Mouse (Mus musculus): ENCODE results near the gene Gcgr. TPM values are rescaled to one million over a fixed set of nuclear protein-coding genes. Genes with fewer than 3 reads are reported as not detected.
A peak's percentile ranks its signal among the peaks of the same experiment; 100 is the strongest.

The Gcgr gene
- total RNA-seq, 2 experiments from 2014 or later = 0.38 TPM; not detected in 1

DNA sequence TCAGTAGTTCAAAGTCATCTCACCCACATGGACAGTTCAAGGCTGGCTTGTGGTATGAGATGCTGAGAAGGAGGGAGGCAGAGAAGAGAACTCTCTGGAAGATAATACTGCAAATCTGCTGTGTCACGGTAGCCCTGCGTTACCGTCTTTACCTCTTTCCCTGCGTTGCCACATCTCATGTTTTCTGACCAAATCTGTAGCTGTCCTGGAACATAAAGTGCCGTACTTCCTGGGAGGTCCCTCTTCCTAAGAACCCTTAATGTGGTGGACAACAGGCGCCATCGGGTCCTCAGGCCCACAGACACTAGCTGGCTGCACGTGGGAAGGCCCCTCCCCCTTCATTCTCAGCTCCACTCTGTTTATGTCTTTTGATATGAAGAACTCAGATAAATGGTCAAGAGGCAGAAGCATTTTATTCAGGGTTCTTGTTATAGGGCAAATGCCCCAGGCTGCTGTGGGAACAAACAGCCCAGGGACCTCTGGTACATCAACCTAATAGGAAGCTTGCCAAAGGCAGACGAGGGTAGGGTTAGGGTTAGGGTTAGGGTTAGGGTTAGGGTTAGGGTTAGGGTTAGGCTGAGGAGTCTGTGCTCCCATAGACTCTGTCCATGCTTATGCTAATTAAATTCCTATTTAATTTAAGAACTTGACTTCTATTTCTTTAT lies 2.7 kb upstream of the Gcgr start:
- intact Hi-C loops (cut with DNase I; ENCODE audit: low total_unique reads) = no loop called here
- no peak for DNase-seq

DNA sequence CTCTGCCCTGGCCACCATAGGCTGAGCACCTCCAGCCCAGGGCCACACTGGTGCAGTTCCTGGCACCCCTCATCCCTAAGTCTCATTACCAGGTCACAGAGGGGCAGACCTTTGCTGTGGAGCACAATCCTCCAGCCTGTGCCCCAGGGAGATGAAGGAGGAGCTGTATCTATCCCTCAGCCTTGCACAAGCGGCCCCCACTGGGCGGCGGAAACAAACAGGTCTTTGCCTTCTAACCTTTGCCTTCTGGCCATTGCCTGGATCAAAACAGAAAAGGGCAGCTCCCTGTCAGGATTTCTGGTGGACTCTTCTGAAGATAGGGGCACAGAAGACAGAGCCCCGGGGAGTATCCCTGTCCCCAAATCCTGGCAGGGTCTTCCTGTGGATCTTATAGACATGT lies 1.6 kb upstream of the Gcgr start:
- intact Hi-C loops (cut with DNase I; ENCODE audit: low total_unique reads) = no loop called here
- no peak for DNase-seq

DNA sequence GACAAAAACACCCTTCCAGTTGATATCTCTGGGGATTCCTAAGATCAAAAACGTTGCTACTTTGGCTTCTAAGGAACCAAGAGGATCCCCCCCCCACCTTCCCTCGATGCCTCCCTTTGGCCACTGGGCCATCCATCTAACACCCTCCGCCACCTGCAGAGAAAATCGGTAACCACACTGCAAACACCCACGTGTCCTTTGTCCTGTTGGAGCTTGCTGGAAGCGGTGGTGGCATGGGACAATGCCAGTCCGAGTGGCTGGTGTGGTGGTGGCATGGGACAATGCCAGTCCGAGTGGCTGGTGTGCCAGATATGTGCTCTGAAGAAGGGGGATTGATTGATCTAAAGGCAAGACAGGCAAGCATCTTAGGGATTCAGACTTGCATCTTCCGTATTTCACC lies 1.1 kb downstream of the Gcgr start:
- intact Hi-C loops (cut with DNase I; ENCODE audit: low total_unique reads) = no loop called here
- no peak for DNase-seq

DNA sequence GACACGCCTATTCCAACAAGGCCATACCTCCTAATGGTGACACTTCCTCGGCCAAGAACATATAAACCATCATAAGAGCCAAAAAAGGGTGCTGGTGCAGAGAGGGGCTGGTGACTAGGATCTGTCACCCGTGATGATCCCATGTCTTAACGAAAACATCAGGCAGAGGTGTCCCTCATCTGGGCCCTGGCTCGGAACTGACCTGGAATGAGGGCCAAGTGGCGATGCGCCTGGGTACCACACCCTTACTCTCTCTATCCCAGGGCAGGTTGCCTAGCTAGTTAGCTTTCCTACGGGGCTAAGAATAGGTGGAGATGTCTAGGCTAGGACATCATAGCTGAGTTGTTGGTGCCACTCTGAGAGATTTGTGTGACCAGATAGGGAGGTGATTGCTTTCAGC lies 3.6 kb downstream of the Gcgr start:
- intact Hi-C loops (cut with DNase I; ENCODE audit: low total_unique reads) = no loop called here
- no peak for DNase-seq

DNA sequence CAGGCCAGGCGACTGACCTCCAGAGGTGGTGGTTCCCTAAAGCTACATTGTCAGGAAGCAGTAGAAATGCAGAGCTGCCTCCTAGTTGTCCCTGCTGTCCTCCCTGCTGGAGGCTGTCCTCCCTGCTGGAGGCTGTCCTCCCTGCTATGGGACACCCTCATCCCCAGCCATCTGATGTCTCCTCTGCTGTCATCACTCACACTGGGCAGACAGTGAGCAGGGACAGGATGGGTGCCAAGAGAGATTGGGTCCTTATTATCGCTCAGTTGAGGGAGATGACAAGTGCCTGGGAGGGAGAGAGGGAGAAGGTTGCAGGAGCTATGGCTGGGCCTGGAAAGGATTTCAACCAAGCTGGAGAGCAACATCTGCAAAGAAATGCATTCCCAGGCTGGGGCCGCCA lies 4.6 kb downstream of the Gcgr start:
- no peak for DNase-seq
- intact Hi-C loops (cut with DNase I; ENCODE audit: low total_unique reads) = no loop called here

DNA sequence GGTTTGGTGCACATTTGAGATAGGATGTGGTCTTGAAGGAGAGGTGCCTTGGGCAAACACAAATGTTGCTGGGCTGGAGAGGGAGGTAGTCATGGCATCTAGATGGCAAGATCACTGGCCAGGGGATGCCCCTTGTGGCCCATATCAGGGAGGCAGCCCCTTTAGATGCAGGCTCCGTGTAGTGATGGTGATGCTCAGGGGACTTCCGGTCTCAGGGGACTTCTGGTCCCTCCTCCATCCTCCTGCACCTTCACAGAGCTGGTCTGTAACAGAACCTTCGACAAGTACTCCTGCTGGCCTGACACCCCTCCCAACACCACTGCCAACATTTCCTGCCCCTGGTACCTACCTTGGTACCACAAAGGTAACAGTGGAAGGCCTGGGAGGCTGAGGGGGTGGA lies 5.3 kb downstream of the Gcgr start:
- DNase-seq = no peak
- intact Hi-C loops (cut with DNase I; ENCODE audit: low total_unique reads) = no loop called here

DNA sequence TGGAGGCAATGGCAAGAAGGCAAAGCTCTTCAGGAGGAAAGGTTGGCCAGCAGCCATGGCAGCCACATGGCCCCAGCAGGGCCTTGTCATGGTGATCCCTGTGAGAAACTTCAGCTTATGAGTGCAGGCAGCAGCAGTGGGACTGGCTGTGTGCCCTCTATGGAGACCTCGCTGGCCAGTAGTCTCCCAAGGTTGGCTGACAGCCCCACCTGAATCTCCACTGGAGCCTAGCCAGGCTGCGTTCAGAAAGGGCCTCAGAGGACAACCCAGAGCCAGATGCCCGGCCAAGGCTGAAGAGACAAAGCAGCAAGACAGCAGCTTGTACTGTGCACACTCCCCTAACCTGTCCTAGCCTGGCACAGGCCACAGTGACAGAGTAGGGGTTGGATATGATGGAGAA lies 8.0 kb downstream of the Gcgr start:
- intact Hi-C loops (cut with DNase I; ENCODE audit: low total_unique reads) = no loop called here
- peak; percentile 75 for DNase-seq

DNA sequence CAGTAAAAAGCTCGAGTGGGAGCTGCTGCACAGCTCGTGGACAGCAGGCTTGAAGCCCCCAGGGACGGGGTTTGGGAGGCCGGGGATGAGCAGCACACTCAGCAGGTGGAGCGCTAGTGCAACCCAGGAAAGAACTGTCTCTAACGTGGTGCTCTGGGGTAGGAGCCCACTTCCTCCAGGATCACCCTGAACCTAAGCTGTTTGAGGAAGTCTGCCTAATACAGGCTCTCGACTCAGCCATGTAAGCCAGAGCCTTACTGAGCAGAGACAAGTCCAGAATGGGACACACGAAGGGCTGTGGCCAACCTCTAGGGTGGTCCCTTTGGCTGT lies 8.4 kb downstream of the Gcgr start:
- intact Hi-C loops (cut with DNase I; ENCODE audit: low total_unique reads) = no loop called here
- DNase-seq = no peak

DNA sequence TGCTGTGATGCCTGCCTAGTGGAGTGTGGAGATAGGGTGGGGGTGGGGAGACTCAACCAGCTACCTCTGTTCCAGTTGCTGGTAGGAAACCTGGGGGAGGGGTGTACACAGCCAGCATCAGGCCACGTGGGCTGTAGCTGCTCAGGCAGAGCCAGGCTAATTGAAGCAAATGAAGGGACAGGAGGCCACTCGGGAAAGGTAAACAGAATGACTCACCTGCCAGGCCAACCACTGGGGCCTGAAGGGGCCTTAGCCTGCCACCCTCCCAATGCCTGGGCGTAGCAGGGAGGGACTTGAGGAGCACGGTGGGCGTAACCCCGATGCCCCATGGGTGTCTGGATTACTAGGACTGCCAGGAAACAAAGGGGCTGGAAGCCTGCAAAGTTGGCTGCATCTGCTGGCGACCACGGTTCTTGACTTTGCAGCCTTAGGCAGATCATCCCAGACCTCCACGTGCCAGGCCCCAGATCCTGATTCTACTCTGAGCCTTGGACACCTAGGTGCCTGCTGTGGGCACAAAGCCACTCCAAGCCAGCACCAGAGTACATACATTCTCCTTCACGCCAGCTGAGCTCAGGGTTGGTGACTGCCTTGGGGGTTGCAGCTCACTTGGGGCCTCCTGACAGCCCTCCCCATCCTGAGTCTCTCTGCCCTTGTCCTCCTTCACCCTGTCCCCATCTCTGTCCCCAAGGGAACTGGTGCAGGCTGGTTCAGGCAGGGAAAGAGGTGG lies 9.0 kb downstream of the Gcgr start:
- intact Hi-C loops (cut with DNase I; ENCODE audit: low total_unique reads) = no loop called here
- no peak for DNase-seq

DNA sequence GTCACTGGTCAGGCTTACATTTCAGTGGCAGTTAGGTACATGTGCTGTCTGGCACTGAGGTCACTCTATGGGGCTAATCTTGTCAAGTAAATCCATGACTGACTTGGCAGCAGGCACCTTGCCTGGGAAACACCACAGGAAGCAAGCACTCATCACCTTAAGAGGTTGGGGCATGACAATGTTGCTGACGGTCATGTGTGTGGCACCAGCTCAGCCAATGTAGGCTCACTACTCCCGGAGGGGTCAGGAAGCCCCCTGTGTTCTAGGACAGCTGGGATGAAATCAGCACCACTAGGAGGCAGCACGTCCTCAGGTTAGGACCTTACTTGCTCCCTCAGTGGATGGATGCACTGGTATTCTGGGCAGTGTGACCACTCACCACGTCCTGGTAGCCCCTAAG lies 11.4 kb downstream of the Gcgr start:
- no peak for DNase-seq
- intact Hi-C loops (cut with DNase I; ENCODE audit: low total_unique reads) = no loop called here

DNA sequence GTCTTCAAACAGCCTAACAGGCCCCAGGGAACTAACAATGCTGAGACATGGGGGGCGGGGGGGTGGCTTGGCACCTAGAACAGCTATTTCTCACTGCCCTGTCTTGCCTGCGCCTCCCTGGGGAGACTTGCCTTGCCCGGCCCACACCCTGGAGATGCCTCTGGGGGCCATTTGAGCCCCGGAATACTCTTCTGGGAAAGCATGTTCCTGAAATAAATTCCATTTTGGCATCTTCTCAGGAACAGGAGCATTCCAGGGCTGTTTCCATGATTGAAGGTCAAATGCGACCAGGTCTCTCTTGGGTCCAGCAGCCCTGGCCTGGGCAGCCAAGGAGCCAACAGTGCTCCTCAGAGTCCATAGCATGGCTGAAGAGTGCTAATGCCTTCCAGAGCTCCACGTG lies 11.9 kb downstream of the Gcgr start:
- intact Hi-C loops (cut with DNase I; ENCODE audit: low total_unique reads) = no loop called here
- DNase-seq = no peak

DNA sequence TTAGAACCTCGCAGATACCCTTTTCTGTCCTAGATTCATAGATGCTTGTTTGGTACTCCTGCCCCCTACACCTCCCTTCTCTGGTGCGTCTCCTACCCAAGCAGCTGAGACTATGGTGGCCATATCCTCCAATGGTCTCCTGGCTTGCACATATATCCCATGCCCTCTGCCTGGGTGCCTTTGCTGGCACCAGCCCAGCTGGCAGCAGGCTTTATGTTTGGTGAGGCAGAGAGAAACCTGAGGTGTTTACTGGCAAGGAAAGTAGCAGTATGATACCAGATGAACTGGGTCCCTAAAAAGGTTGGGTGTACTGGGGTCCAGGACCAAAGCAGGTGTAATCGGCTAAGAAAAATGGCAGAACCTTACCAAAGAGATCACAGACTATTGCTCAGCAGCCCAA lies 15.5 kb downstream of the Gcgr start:
- no peak for DNase-seq
- intact Hi-C loops (cut with DNase I; ENCODE audit: low total_unique reads) = no loop called here

DNA sequence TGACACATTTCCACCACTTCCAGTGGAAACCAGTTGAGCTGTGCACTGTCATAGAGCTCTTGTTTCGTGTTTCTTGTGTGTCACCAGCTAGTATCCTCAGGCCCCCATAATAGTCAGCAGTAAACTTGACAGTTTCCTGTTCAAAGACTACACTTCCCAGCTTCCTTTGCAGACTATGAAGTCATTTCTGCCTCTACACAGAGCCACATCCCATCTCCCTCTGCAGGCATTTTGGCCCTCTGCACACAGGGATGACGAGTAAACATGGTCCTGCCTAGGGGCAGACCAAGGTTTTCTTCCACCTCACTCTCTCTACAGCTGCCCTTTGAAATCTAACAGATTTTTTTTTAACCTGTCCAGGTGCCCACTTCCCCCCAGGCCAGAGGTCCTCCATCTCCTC lies 17.0 kb downstream of the Gcgr start:
- DNase-seq = no peak
- intact Hi-C loops (cut with DNase I; ENCODE audit: low total_unique reads) = no loop called here

DNA sequence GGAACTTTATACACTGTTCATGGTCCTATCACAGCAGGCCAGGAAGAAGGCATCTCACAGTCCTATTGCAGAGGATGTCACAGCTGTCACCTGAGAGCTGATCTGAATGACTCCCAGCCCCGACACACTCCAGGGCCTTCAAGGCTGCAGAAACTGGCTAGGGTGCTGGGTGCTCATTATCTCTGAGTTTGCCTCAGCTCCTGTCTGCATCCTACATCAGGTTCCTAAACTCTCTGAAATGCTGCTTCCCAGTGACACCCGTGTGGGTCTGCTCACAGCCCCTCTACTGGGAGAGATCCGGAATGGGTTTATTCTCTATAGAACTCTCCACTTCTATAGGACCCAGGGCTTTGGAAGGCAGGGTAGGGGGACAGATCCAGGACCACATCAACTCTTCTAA lies 17.7 kb downstream of the Gcgr start:
- intact Hi-C loops (cut with DNase I; ENCODE audit: low total_unique reads) = no loop called here
- DNase-seq = no peak

DNA sequence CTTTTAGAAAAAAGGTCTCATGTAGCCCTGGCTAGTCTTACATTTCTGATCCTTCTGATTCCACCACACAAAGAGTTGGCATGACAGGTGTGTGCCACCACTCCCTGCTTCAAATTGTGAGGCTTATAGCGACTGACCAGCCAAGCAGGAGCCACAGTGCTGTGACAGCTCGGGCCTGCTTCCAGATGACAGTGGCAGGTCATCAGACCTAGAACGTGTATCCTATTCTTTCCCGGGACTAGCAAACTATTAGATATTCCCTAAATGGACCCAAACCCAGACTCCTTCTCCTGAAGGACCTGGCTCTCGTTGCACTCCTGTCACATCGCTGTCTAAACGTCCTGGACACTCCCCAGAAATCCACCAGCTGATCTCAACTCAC lies 18.3 kb downstream of the Gcgr start:
- DNase-seq = no peak
- intact Hi-C loops (cut with DNase I; ENCODE audit: low total_unique reads) = no loop called here

DNA sequence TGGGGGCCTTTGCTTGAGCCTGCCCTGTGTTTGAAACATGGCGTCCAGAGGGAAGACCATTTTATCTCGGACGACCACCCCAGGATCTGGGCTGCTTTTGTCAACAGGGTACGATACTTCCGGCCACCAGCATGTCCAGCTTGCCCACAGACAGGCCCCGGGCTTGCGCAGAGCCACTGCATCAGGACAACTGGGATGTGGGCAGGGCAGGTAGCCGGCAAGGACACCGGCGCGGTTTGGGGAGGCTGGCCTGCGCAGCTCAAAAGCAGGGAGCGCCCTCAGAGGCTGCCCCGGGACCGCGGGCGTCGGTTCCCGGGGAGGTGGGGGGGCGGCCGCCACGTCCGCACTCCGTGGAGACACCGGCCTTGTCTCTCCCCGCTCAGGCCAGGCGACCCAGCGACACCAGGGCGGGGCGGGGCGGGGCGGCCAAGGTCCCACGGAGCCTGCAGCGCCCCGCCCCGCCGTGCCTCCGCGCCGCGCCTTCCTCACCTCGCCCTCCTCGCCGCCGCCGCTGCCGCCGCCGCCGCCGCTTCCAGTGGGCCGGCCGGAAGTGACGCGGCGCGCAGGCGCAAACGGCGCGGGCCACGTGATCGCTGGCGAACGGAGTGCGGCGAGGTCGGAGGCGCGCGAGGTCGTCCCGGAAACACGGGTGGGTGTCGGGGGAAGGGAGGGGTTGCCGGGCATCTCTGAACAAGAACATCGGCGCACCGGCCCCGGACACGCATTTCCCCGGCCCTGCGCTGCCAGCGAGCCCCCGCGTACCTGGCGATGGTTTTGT lies 18.9 kb downstream of the Gcgr start, which contains the start of gene Mcrip1:
Gene Mcrip1 (minus strand): TSS at position 560 of the 778 bp plus-strand sequence.
- intact Hi-C loops (cut with DNase I; ENCODE audit: low total_unique reads) = no loop called here

DNA sequence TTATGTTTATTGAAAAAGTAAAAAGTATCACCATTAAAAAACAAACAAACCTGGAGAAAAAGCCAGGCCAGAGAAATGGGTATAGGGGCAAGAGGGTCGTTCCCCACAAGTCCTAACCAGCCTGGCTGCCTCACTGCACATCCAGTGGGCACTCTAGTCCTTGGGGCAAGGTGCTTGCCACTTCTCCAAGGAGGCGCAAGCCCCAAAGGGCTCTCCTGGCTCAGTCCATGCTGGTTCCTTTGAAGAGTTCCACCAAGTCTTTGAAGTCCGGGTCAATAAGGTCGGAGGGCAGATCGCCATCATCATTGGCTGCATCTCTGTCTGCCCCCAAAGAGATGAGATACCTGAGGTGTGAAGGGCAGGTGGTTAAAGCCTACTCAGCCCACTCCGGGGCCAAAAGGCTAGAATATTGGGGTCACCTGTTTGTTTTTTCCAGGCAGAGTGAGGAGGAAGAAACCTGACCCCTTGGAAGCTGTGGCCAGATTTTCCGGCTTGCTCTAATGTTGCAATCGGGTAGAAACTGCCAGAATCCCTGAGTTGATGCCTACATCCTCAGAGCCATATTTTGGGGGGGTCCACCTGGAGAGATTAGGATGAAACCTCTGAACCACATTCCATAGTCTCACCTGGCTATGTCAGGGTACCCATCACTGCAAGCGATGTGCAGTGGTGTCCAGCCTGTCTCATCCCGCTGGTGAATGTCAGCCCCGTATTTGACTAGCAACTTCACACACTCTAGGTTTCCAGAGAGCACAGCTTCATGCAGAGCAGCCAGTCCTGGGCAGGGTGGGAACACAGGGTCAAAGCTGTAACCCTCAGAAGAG lies 19.7 kb downstream of the Gcgr start:
- DNase-seq = no peak
- intact Hi-C loops (cut with DNase I; ENCODE audit: low total_unique reads) = no loop called here

More for the DNA sequence above, 18.9 kb downstream of the Gcgr start, which contains the start of gene Mcrip1:
- DNase-seq = peak; percentile 96

DNA sequence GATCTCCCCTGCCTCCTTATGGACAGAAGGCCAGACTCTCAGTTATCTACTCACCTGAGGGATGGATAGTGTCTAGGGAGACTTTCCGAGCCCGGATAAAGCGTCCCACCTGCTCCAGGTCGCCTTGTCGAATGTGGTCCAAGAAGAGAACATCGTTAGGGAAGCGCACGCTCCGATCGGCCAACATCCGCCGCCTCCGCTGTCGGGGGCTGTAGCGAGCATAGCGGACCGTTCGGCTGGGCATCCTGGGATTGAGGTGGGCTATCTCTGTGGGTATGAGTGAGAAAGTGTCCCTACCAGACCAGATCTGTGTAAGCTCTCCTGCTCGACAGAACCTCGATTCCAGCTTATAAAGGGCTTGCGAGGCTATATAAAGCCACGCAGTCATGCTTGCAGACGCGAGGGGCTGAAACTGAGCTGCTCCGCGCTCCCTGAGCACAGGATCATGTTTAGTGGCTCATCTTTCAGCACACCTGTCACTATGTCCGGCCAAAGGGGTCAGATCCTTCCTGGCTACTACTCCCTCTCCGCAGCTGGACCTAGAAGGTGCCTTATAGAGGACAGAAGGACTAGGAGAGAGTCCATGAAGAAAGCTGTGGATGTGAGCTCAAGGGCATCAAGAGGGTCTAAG lies 20.4 kb downstream of the Gcgr start, which contains the start of gene Ppp1r27:
Gene Ppp1r27 (minus strand): TSS at position 323 of the 631 bp plus-strand sequence.
- DNase-seq = peak; percentile 54
- intact Hi-C loops (cut with DNase I; ENCODE audit: low total_unique reads) = no loop called here

DNA sequence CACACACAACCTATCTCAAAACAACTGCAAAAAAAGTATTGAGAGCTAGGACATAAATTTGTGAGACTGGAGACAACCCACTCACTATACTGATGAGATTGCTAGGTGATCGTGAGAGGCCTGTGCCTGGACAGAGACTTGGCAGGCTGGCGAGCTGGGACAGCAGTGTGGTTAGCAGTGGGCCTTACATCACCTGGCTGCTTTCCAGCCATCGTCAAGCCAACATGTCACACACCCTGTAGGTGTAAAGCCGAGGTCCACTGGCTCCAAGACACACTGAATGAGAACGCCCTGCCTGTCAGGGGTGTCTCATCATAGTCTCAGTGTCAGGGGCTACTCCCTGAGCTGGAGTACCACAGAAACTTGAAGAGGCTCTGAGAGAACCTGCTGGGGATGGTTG lies 22.2 kb downstream of the Gcgr start:
- intact Hi-C loops (cut with DNase I; ENCODE audit: low total_unique reads) = no loop called here
- no peak for DNase-seq

Measured in gastrocnemius, postnatal 14 days (tissue).